Mouse (Mus musculus) ovary, adult 10 weeks (tissue): ENCODE measurements around the gene Rnf130. TPM values are rescaled to one million over a fixed set of nuclear protein-coding genes. Genes with fewer than 3 reads are reported as not detected.

Experiments used
- polyA plus RNA-seq: library from polyadenylated mRNA; stranded (reverse); fragments of 350-450 nt; fragmentation: Illumina TruSeq; extraction: RNeasy Lipid Tissue Mini Kit (QIAGEN cat#74804); gene quantifications from one replicate; pipeline ENCODE4 v1.2.3, GENCODE M21; 2014

Gene Rnf130
- polyA plus RNA-seq: 292 TPM

GRCm38 (mm10) chr11:50024833-50025720 lies at the start of gene Rnf130:
Gene Rnf130, plus strand, starts transcription at chr11:50025346.

GRCm38 (mm10) chr11:50130811-50131766 lies 105.9 kb downstream of the Rnf130 start, which contains the start of gene Tbc1d9b:
Gene Tbc1d9b, plus strand, starts transcription at chr11:50131396.

Other genes with a start within 250 kb of the Rnf130 start
- gene Gfpt2, start 231.2 kb upstream of the Rnf130 start, polyA plus RNA-seq: 13.9 TPM
- gene Mapk9, start 178.6 kb upstream of the Rnf130 start, polyA plus RNA-seq: 128 TPM
- not detected for gene Rasgef1c, start 123.5 kb upstream of the Rnf130 start, polyA plus RNA-seq
- gene Tbc1d9b, start 106.0 kb downstream of the Rnf130 start, polyA plus RNA-seq: 6.2 TPM
- gene Mrnip, start 149.1 kb downstream of the Rnf130 start, polyA plus RNA-seq: not detected
- 358 TPM for gene Sqstm1, start 185.5 kb downstream of the Rnf130 start, polyA plus RNA-seq
- gene Mgat4b, start 185.5 kb downstream of the Rnf130 start, polyA plus RNA-seq: 4.0 TPM
- not detected for gene Ltc4s, start 213.3 kb downstream of the Rnf130 start, polyA plus RNA-seq